Mouse (Mus musculus) limb, embryonic 13.5 days (tissue): ENCODE results near the gene Tspan17. TPM values are rescaled to one million over a fixed set of nuclear protein-coding genes. Genes with fewer than 3 reads are reported as not detected.

Experiments used
- polyA plus RNA-seq: library from polyadenylated mRNA; unstranded; fragments of >200 nt; fragmentation: Nextera tagmentation; extraction: Ambion mirVana; gene quantifications from 2 replicates; pipeline ENCODE4 v1.2.1, GENCODE M21; 2015

Tspan17 gene
- polyA plus RNA-seq, 1 experiment from 2014 or later, result 4.7 TPM

Other genes starting within 250 kb of the Tspan17 start
- 150 and 156 TPM in 2 replicates for gene 4833439L19Rik, start 223.9 kb upstream of the Tspan17 start, polyA plus RNA-seq
- gene Arl10, start 214.4 kb upstream of the Tspan17 start, polyA plus RNA-seq, result 33.6 and 39.5 TPM in 2 replicates
- 91.5 and 91.9 TPM in 2 replicates for gene Nop16, start 199.3 kb upstream of the Tspan17 start, polyA plus RNA-seq
- gene Higd2a, start 199.2 kb upstream of the Tspan17 start, polyA plus RNA-seq, result 165 and 168 TPM in 2 replicates
- gene Cltb, start 178.0 kb upstream of the Tspan17 start, polyA plus RNA-seq, result 30.3 and 31.2 TPM in 2 replicates
- 85.8 and 90.0 TPM in 2 replicates for gene Faf2, start 167.6 kb upstream of the Tspan17 start, polyA plus RNA-seq
- 57.3 and 60.4 TPM in 2 replicates for gene Rnf44, start 95.5 kb upstream of the Tspan17 start, polyA plus RNA-seq
- 0.05 TPM in 2 replicates for gene Cdhr2, start 87.9 kb upstream of the Tspan17 start, polyA plus RNA-seq
- 0.15 and 0.20 TPM in 2 replicates for gene Gprin1, start 39.5 kb upstream of the Tspan17 start, polyA plus RNA-seq
- gene Sncb, start 22.8 kb upstream of the Tspan17 start, polyA plus RNA-seq, result not detected in 2 replicates
- gene Eif4e1b, start 5.4 kb upstream of the Tspan17 start, polyA plus RNA-seq, result not detected in 2 replicates
- gene Unc5a, start 160.0 kb downstream of the Tspan17 start, polyA plus RNA-seq, result 0.86 and 1.2 TPM in 2 replicates
- gene Hk3, start 232.0 kb downstream of the Tspan17 start, polyA plus RNA-seq, result 0.96 and 1.1 TPM in 2 replicates